Mouse (Mus musculus) E14TG2a.4 (cell line): ENCODE data around the gene Stat5a.

Source experiments
- CTCF ChIP-seq: conservative IDR thresholded peaks from 2 replicates; pipeline ENCODE4 v1.5.1; 2014; ENCODE audit warnings: low read length
- POU5F1 ChIP-seq: IDR thresholded peaks from 2 replicates; pipeline ENCODE4 v1.6.1; 2014; ENCODE audit warnings: low read length, borderline replicate concordance

- TF ChIP-seq CTCF = no peak
- TF ChIP-seq POU5F1 = no peak
Measured at GRCm38 (mm10) chr11:100838894-100839293, 20.3 kb upstream of the Stat5a start.
